Mouse (Mus musculus) hindbrain, embryonic 16.5 days (tissue): ENCODE results near the gene Pcare. TPM values are rescaled to one million over a fixed set of nuclear protein-coding genes. Genes with fewer than 3 reads are reported as not detected.
"Not testable (repeated sequence)": the region's sequence is repeated elsewhere in the genome, so short reads cannot be mapped to it uniquely, and the experiment has no call there.

Source experiments
- ATAC-seq: fragments of 200-750 bp; cut with Nextera tagmentation; 2 replicates; pipeline ENCODE4 v1.8.0; 2017; ENCODE audit warnings: moderate TSS enrichment, moderate library complexity
- H3K27ac ChIP-seq: fragments of 300-500 bp; sonication (generic); 2 replicates; pipeline ENCODE4 v1.5.1; 2014; ENCODE audit warnings: low read depth, mild to moderate bottlenecking, control low read depth, low read length, moderate library complexity
- H3K27me3 ChIP-seq: fragments of 300-500 bp; sonication (generic); replicated peaks from 2 replicates; pipeline ENCODE4 v1.6.1; 2014; ENCODE audit warnings: low read length; ENCODE audit not compliant: control insufficient read depth, insufficient read depth
- H3K36me3 ChIP-seq: fragments of 300-500 bp; sonication (generic); 2 replicates; pipeline ENCODE4 v1.6.1; 2014; ENCODE audit warnings: mild to moderate bottlenecking, low read length, moderate library complexity, mixed read lengths; ENCODE audit not compliant: control insufficient read depth, insufficient read depth
- H3K4me1 ChIP-seq: fragments of 300-500 bp; sonication (generic); 2 replicates; pipeline ENCODE4 v1.6.1; 2014; ENCODE audit warnings: low read depth, low read length; ENCODE audit not compliant: control insufficient read depth, insufficient read depth
- H3K4me2 ChIP-seq: fragments of 300-500 bp; sonication (generic); 2 replicates; pipeline ENCODE4 v1.6.1; 2014; ENCODE audit warnings: mild to moderate bottlenecking, low read length, control low read depth, moderate library complexity
- H3K4me3 ChIP-seq: fragments of 300-500 bp; sonication (generic); 2 replicates; pipeline ENCODE4 v1.5.1; 2014; ENCODE audit warnings: mild to moderate bottlenecking, low read length, control low read depth, moderate library complexity
- H3K9ac ChIP-seq: fragments of 300-500 bp; sonication (generic); 2 replicates; pipeline ENCODE4 v1.6.1; 2014; ENCODE audit warnings: low read depth, mild to moderate bottlenecking, control low read depth, low read length, moderate library complexity
- H3K9me3 ChIP-seq: fragments of 300-500 bp; sonication (generic); 2 replicates; pipeline ENCODE4 v1.6.1; 2014; ENCODE audit warnings: mild to moderate bottlenecking, low read length, moderate library complexity; ENCODE audit not compliant: control insufficient read depth
- WGBS: fragments of 180-500 bp; shearing (Covaris S2); extraction: QIAGEN DNeasy Blood & Tissue Kit; methylation state at CpG from one replicate; pipeline ENCODE4 v1.1.7; 2014; 5-methylcytosine and 5-hydroxymethylcytosine counted together
- polyA plus RNA-seq: library from polyadenylated mRNA; unstranded; fragments of >200 nt; fragmentation: Nextera tagmentation; extraction: Ambion mirVana; gene quantifications from 2 replicates; pipeline ENCODE4 v1.2.1, GENCODE M21; 2015

The Pcare gene
- polyA plus RNA-seq, 1 experiment from 2014 or later: 0.03 TPM

- WGBS: 96% methylated on average over 2 of the region's 2 CpGs
- no peak overlapping the region for H3K4me2 ChIP-seq
- H3K4me3 ChIP-seq: no peak overlapping the region
- H3K36me3 ChIP-seq: no peaks in the 10 kb centered on the region
- ATAC-seq: no peak
- H3K9me3 ChIP-seq: peaks cover 2% of the 10 kb centered on the region
- no peaks in the 10 kb centered on the region for H3K27me3 ChIP-seq
- no peak overlapping the region for H3K9ac ChIP-seq
- H3K27ac ChIP-seq: no peak overlapping the region
- peaks cover 10% of the 10 kb centered on the region for H3K4me1 ChIP-seq
These were observed 27.8 kb upstream of the Pcare start for GRCm38 (mm10) chr17:71780490-71780889.

GRCm38 (mm10) chr17:71778696-71779095, 26.0 kb upstream of the Pcare start:
- Histone ChIP-seq H3K9ac (no peak overlapping the region), H3K4me2 (no peak overlapping the region), H3K27me3 (no peaks in the 10 kb centered on the region), H3K27ac (no peak overlapping the region), H3K36me3 (no peaks in the 10 kb centered on the region), H3K4me1 (peaks cover 5% of the 10 kb centered on the region; the same call in 1 of the 2 replicates), H3K4me3 (no peak overlapping the region), H3K9me3 (peaks cover 2% of the 10 kb centered on the region)
- 78% methylated on average over 3 of the region's 3 CpGs for WGBS
- ATAC-seq: no peak

- Histone ChIP-seq H3K4me3 (no peak overlapping the region), H3K9me3 (peaks cover 2% of the 10 kb centered on the region), H3K4me1 (no peaks in the 10 kb centered on the region), H3K4me2 (no peak overlapping the region), H3K27ac (no peak overlapping the region), H3K27me3 (no peaks in the 10 kb centered on the region), H3K9ac (no peak overlapping the region), H3K36me3 (no peaks in the 10 kb centered on the region)
- 77% methylated on average over 4 of the region's 4 CpGs for WGBS
- ATAC-seq: no peak
These were observed 22.6 kb upstream of the Pcare start for GRCm38 (mm10) chr17:71775279-71775678.

- Histone ChIP-seq H3K9me3 (peaks cover 2% of the 10 kb centered on the region), H3K9ac (no peak overlapping the region), H3K27ac (no peak overlapping the region), H3K27me3 (no peaks in the 10 kb centered on the region), H3K4me3 (no peak overlapping the region), H3K4me2 (no peak overlapping the region), H3K36me3 (no peaks in the 10 kb centered on the region), H3K4me1 (no peaks in the 10 kb centered on the region; the same call in 1 of the 2 replicates)
- ATAC-seq: no peak
- 73% methylated on average over 4 of the region's 4 CpGs for WGBS
These were observed 21.5 kb upstream of the Pcare start for GRCm38 (mm10) chr17:71774173-71774572.

GRCm38 (mm10) chr17:71770696-71771095, 18.0 kb upstream of the Pcare start:
- no peak overlapping the region for H3K4me2 ChIP-seq
- no peaks in the 10 kb centered on the region for H3K27me3 ChIP-seq
- no peaks in the 10 kb centered on the region for H3K36me3 ChIP-seq
- H3K9me3 ChIP-seq: no peaks in the 10 kb centered on the region
- H3K4me3 ChIP-seq: no peak overlapping the region
- no peak for ATAC-seq
- H3K9ac ChIP-seq: no peak overlapping the region
- no peaks in the 10 kb centered on the region; the same call in 1 of the 2 replicates for H3K4me1 ChIP-seq
- no peak overlapping the region for H3K27ac ChIP-seq
- 89% methylated on average over 3 of the region's 3 CpGs for WGBS

- Histone ChIP-seq H3K27me3 (no peaks in the 10 kb centered on the region), H3K9me3 (no peaks in the 10 kb centered on the region), H3K36me3 (no peaks in the 10 kb centered on the region), H3K4me2 (peak overlapping the region; percentile 20; the same call in 1 of the 2 replicates), H3K9ac (no peak overlapping the region), H3K4me1 (no peaks in the 10 kb centered on the region; the same call in 1 of the 2 replicates), H3K4me3 (no peak overlapping the region), H3K27ac (no peak overlapping the region)
- WGBS: 7% methylated on average over 6 of the region's 6 CpGs
- peak; percentile 68; the same call in 1 of the 2 replicates for ATAC-seq
These were observed 16.9 kb upstream of the Pcare start for GRCm38 (mm10) chr17:71769564-71769963.

GRCm38 (mm10) chr17:71768173-71768572, 15.5 kb upstream of the Pcare start, which contains the start of gene Clip4:
Gene Clip4 (plus strand): TSS chr17:71768473.
- H3K9ac ChIP-seq, H3K4me1 ChIP-seq, ATAC-seq, H3K36me3 ChIP-seq, H3K4me3 ChIP-seq, H3K9me3 ChIP-seq, H3K27ac ChIP-seq, H3K4me2 ChIP-seq, H3K27me3 ChIP-seq: not testable (repeated sequence)
- WGBS: 82% methylated on average over 1 of the region's 1 CpGs

GRCm38 (mm10) chr17:71760536-71760935, 7.8 kb upstream of the Pcare start:
- H3K36me3 ChIP-seq: no peaks in the 10 kb centered on the region
- no peak for ATAC-seq
- no peak overlapping the region for H3K4me3 ChIP-seq
- H3K4me2 ChIP-seq: no peak overlapping the region
- 64% methylated on average over 7 of the region's 7 CpGs for WGBS
- no peaks in the 10 kb centered on the region for H3K27me3 ChIP-seq
- H3K27ac ChIP-seq: no peak overlapping the region
- no peak overlapping the region for H3K9ac ChIP-seq
- H3K4me1 ChIP-seq: no peaks in the 10 kb centered on the region
- no peaks in the 10 kb centered on the region for H3K9me3 ChIP-seq

- Histone ChIP-seq H3K4me1 (no peaks in the 10 kb centered on the region; the same call in 1 of the 2 replicates), H3K9me3 (no peaks in the 10 kb centered on the region), H3K27me3 (no peaks in the 10 kb centered on the region), H3K4me3 (no peak overlapping the region), H3K27ac (no peak overlapping the region), H3K36me3 (no peaks in the 10 kb centered on the region), H3K4me2 (no peak overlapping the region), H3K9ac (no peak overlapping the region)
- 82% methylated on average over 9 of the region's 9 CpGs for WGBS
- ATAC-seq: no peak
These were observed 3.0 kb downstream of the Pcare start for GRCm38 (mm10) chr17:71749616-71750168.
